Mouse (Mus musculus): ENCODE results near the gene Telo2. TPM values are rescaled to one million over a fixed set of nuclear protein-coding genes. Genes with fewer than 3 reads are reported as not detected.
"Not testable (repeated sequence)": the region's sequence is repeated elsewhere in the genome, so short reads cannot be mapped to it uniquely, and the experiment has no call there.

The Telo2 gene
- 49.9 and 52.3 TPM in 2 replicates for polyA plus RNA-seq (2016; fragmentation: Nextera tagmentation; extraction: Ambion mirVana)

DNA sequence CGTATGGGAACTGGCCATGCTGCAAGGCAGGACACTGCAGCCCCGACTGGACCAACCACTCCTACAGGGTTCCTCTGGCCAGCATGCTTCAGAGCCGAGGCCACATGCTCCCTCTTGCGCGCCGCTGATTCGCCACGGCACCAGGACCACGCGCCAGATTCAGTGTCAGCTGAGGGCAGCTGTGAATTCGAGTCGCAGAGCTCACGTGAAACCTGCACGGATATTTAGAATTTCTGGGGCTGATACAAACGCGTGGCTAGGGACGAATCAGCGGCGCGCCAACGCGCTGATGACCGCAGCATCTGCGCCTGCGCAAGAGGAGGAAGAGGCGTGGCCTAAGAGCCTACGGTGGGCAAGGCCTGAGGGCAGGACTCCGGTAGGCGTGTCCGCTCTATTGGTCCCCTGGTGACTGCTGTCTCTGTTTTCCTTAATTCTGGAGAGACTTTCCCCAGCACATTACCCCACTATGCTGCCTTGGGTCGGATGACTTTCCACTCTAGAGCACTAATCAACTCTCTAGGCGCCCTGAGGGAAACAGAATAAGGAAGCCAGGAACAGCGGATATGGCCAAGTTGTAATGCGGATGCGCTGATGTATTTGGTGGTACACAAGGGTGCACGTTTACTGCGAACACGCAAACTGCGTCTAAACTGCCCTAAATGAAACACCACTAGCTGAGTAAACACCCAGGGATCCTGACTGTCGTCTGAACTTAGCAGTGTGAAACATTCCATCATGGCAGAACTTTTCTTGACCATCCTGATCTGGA, at the start of gene Telo2:
TSS of gene Telo2 (minus strand) at position 304 of the 769 bp plus-strand sequence.
- Histone ChIP-seq H3K4me3 (peak within 1 kb of the TSS; percentile 64), H3K27me3 (ENCODE audit: insufficient read depth, poor library complexity, severe bottlenecking) (no peaks in the 10 kb centered on the region), H3K4me1 (replicated peaks) (peaks cover 20% of the 10 kb centered on the region), H3K9me3 (no peaks in the 10 kb centered on the region), H3K27ac (peak within 1 kb of the TSS; percentile 96), H3K36me3 (peaks cover 36% of the 10 kb centered on the region)
- peak; percentile 92 for DNase-seq (ENCODE audit: low spot score)
- WGBS = 6% methylated on average over 40 of the region's 40 CpGs

- Histone ChIP-seq H3K27me3 (ENCODE audit: insufficient read depth, poor library complexity, severe bottlenecking) (no peaks in the 10 kb centered on the region), H3K27ac (no peak overlapping the region), H3K4me3 (no peak overlapping the region), H3K36me3 (peaks cover 20% of the 10 kb centered on the region), H3K4me1 (replicated peaks) (no peaks in the 10 kb centered on the region), H3K9me3 (no peaks in the 10 kb centered on the region)
- no peak for DNase-seq (ENCODE audit: low spot score)
- 85% methylated on average over 3 of the region's 3 CpGs for WGBS
Measured at GRCm38 (mm10) chr17:25164770-25165169, 49.0 kb upstream of the Telo2 start.

GRCm38 (mm10) chr17:25163387-25163786, 47.6 kb upstream of the Telo2 start:
- Histone ChIP-seq H3K9me3 (no peaks in the 10 kb centered on the region), H3K27ac (no peak overlapping the region), H3K4me3 (no peak overlapping the region), H3K27me3 (ENCODE audit: insufficient read depth, poor library complexity, severe bottlenecking) (no peaks in the 10 kb centered on the region), H3K36me3 (peaks cover 33% of the 10 kb centered on the region), H3K4me1 (replicated peaks) (no peaks in the 10 kb centered on the region)
- DNase-seq (ENCODE audit: low spot score) = no peak
- WGBS = 76% methylated on average over 7 of the region's 7 CpGs

DNA sequence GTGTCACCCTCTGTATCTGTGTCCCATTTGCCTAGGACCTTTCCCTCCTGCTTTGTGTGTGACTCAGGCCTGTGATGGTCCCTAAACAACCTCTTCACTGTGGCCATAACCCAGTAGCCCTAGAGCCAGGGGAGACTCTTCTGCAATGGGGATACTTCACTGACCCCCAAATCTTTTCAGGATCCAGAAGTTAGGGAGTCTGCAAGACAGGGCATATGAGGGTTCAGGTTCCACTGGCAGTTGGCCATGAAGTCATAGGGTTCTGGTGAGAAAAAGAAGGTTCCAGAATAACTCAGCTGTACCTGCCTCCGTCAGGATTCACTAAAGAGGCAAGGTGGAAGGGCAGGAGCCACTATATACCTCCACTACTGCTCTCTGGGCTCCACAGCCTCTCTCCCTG, 46.4 kb upstream of the Telo2 start, which contains the start of gene Ccdc154:
TSS of gene Ccdc154 (plus strand) at position 301 of the 400 bp plus-strand sequence.
- Histone ChIP-seq H3K27ac (no peak within 1 kb of the TSS), H3K4me3 (no peak within 1 kb of the TSS), H3K27me3 (ENCODE audit: insufficient read depth, poor library complexity, severe bottlenecking) (no peaks in the 10 kb centered on the region), H3K9me3 (no peaks in the 10 kb centered on the region), H3K4me1 (replicated peaks) (no peaks in the 10 kb centered on the region), H3K36me3 (peaks cover 45% of the 10 kb centered on the region)
- no peak for DNase-seq (ENCODE audit: low spot score)
- 87% methylated on average over 1 of the region's 1 CpGs for WGBS

DNA sequence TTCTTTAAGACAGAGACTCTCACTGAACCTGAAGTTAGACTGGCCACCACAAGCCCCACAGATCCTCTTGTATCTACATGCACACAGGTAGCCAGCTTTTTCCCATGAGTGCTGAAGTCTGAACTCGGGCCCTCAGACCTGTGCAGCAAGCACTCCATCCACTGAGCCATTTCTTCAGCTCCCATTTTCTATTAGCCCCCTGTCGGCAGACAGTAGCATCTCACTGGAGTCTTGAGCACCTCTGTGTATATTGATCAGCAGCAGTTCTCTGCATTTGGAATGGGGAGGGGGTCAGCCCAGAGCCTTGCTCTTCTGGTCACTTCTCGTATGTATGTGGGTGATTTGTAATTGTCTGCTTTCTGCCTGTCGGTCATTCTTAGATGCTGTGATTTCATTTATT, 24.2 kb upstream of the Telo2 start:
- Histone ChIP-seq H3K4me1 (replicated peaks) (no peaks in the 10 kb centered on the region), H3K9me3 (no peaks in the 10 kb centered on the region), H3K27ac (no peak overlapping the region), H3K36me3 (peaks cover 39% of the 10 kb centered on the region), H3K4me3 (no peak overlapping the region), H3K27me3 (ENCODE audit: insufficient read depth, poor library complexity, severe bottlenecking) (no peaks in the 10 kb centered on the region)
- DNase-seq (ENCODE audit: low spot score) = no peak
- WGBS = 79% methylated on average over 4 of the region's 4 CpGs

GRCm38 (mm10) chr17:25138803-25139202, 23.0 kb upstream of the Telo2 start:
- Histone ChIP-seq H3K36me3 (peaks cover 31% of the 10 kb centered on the region), H3K4me3 (no peak overlapping the region), H3K4me1 (replicated peaks) (peaks cover 11% of the 10 kb centered on the region), H3K27ac (no peak overlapping the region), H3K9me3 (no peaks in the 10 kb centered on the region), H3K27me3 (ENCODE audit: insufficient read depth, poor library complexity, severe bottlenecking) (no peaks in the 10 kb centered on the region)
- DNase-seq (ENCODE audit: low spot score) = no peak
- WGBS = 89% methylated on average over 1 of the region's 1 CpGs

GRCm38 (mm10) chr17:25135622-25136021, 19.9 kb upstream of the Telo2 start:
- Histone ChIP-seq H3K9me3 (no peaks in the 10 kb centered on the region), H3K4me3 (no peak overlapping the region), H3K36me3 (peaks cover 19% of the 10 kb centered on the region), H3K27me3 (ENCODE audit: insufficient read depth, poor library complexity, severe bottlenecking) (no peaks in the 10 kb centered on the region), H3K4me1 (replicated peaks) (peaks cover 12% of the 10 kb centered on the region), H3K27ac (no peak overlapping the region)
- DNase-seq (ENCODE audit: low spot score) = no peak
- WGBS = 86% methylated on average over 6 of the region's 6 CpGs

DNA sequence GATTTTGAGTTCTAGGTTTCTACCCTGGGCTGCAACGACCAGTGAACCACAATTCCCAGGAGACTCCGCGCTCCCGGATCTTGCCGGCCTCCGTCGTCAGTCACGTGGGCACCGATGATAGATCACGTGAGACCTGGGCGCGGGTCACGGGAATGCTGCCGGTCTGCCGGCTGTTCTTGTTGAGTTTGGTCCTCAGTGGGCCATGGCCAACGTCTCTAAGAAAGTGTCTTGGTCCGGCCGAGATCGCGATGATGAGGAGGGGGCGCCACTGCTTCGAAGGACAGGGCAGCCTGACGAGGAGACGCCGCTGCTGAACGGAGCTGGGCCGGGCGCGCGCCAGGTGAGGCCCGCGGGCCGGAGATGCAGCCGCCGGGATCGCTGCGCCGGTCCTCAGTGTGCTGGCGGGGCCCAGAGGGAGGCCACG, 17.5 kb upstream of the Telo2 start, which contains the start of gene Clcn7:
TSS of gene Clcn7 (plus strand) at position 117 of the 424 bp plus-strand sequence.
- H3K4me1 ChIP-seq (replicated peaks) = peaks cover 12% of the 10 kb centered on the region
- peak within 1 kb of the TSS; percentile 93 for H3K4me3 ChIP-seq
- H3K27me3 ChIP-seq (ENCODE audit: insufficient read depth, poor library complexity, severe bottlenecking) = no peaks in the 10 kb centered on the region
- no peaks in the 10 kb centered on the region for H3K9me3 ChIP-seq
- H3K27ac ChIP-seq = peak within 1 kb of the TSS; percentile 88
- peaks cover 13% of the 10 kb centered on the region for H3K36me3 ChIP-seq
- DNase-seq (ENCODE audit: low spot score) = peak; percentile 92
- WGBS = under 1% methylated on average over 40 of the region's 40 CpGs

DNA sequence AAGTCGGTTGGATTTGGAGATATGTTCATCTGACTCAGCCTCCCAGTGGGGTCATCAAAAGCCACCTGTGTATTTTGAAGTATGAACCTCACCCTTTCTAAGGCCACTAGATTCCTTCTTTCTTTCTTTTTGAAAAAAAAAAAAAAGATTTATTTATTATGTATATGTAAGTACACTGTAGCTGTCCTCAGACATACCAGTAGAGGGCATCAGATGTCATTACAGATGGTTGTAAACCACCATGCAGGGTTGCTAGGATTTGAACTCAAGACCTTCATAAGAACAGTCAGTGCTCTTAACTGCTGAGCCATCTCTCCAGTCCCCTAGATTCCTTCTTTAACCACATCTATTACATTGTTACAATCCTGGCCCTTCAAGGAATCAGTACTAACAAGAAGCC, 14.3 kb upstream of the Telo2 start:
- DNase-seq (ENCODE audit: low spot score) = no peak
- Histone ChIP-seq H3K9me3 (no peaks in the 10 kb centered on the region), H3K27ac (no peak overlapping the region), H3K27me3 (ENCODE audit: insufficient read depth, poor library complexity, severe bottlenecking) (no peaks in the 10 kb centered on the region), H3K4me3 (no peak overlapping the region), H3K4me1 (replicated peaks) (peaks cover 12% of the 10 kb centered on the region), H3K36me3 (no peaks in the 10 kb centered on the region)
- 90% methylated on average over 1 of the region's 1 CpGs for WGBS

DNA sequence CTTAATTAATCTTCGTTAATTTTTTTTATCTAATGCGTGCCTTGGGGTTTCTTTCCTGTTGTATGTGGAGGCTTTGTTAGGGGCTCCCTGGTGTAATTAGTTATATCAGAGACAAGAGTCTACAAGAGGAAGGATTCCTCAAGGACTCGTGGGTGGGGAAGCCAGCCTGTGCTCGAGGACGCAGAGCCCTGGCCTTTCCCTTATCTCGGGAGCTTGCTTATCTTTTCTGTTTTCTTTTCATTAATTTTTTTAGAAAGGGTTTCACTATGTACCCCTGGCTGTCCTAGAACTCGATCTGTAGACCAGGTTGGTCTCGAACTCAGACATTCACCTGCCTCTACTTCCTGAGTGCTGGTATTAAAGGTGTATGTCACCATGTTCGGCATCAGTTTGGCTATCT, 11.9 kb upstream of the Telo2 start:
- no peak overlapping the region for H3K27ac ChIP-seq
- H3K4me1 ChIP-seq (replicated peaks) = no peaks in the 10 kb centered on the region
- H3K27me3 ChIP-seq (ENCODE audit: insufficient read depth, poor library complexity, severe bottlenecking) = no peaks in the 10 kb centered on the region
- no peaks in the 10 kb centered on the region for H3K9me3 ChIP-seq
- no peak overlapping the region for H3K4me3 ChIP-seq
- no peaks in the 10 kb centered on the region for H3K36me3 ChIP-seq
- WGBS = 80% methylated on average over 9 of the region's 9 CpGs
- no peak for DNase-seq (ENCODE audit: low spot score)

GRCm38 (mm10) chr17:25127079-25127478, 11.3 kb upstream of the Telo2 start:
- no peak for DNase-seq (ENCODE audit: low spot score)
- peak overlapping the region; percentile 0; the same call in 1 of the 2 replicates for H3K27ac ChIP-seq
- no peaks in the 10 kb centered on the region for H3K36me3 ChIP-seq
- 61% methylated on average over 8 of the region's 8 CpGs for WGBS
- no peak overlapping the region for H3K4me3 ChIP-seq
- no peaks in the 10 kb centered on the region for H3K27me3 ChIP-seq (ENCODE audit: insufficient read depth, poor library complexity, severe bottlenecking)
- H3K4me1 ChIP-seq (replicated peaks) = no peaks in the 10 kb centered on the region
- no peaks in the 10 kb centered on the region for H3K9me3 ChIP-seq

DNA sequence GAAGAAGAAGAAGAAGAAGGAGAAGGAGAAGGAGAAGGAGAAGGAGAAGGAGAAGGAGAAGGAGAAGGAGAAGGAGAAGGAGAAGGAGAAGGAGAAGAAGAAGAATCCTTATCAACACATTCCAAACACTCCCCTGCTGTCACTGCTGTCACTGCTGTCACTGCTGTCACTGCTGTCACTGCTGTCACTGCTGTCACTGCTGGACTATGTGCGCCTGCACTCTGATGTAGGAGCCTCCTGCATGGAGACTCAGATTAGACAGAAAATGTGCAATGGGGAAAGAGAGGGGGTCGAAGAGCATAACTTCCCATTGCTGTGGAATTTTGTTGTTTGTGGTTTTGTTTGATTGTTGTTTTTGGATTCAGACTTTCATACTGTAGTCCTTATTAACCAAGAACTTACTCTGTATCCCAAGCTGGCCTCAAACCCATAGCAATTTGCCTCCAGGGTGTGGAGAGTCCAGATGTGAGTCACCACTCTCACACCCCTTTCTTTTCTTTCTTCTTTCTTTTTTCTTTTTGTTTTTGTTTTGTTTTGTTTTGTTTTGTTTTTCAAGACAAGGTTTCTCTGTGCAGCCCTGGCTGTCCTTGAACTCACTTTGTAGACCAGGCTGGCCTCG, 9.8 kb upstream of the Telo2 start:
- not testable (repeated sequence) for H3K27ac ChIP-seq; H3K4me1 ChIP-seq (replicated peaks); H3K9me3 ChIP-seq; DNase-seq (ENCODE audit: low spot score); H3K36me3 ChIP-seq; H3K27me3 ChIP-seq (ENCODE audit: insufficient read depth, poor library complexity, severe bottlenecking); H3K4me3 ChIP-seq
- 76% methylated on average over 3 of the region's 3 CpGs for WGBS

- Histone ChIP-seq H3K27me3 (ENCODE audit: insufficient read depth, poor library complexity, severe bottlenecking) (no peaks in the 10 kb centered on the region; the same call in 1 of the 2 replicates), H3K4me1 (replicated peaks) (no peaks in the 10 kb centered on the region), H3K27ac (no peak overlapping the region), H3K36me3 (no peaks in the 10 kb centered on the region), H3K4me3 (no peak overlapping the region), H3K9me3 (no peaks in the 10 kb centered on the region)
- peak; percentile 15 for DNase-seq (ENCODE audit: low spot score)
- WGBS = 28% methylated on average over 7 of the region's 7 CpGs
Measured at GRCm38 (mm10) chr17:25123979-25124378, 8.2 kb upstream of the Telo2 start.
